Mouse (Mus musculus) midbrain, postnatal 0 days (tissue): ENCODE data around the gene 1700086D15Rik. TPM values are rescaled to one million over a fixed set of nuclear protein-coding genes. Genes with fewer than 3 reads are reported as not detected.

Source experiments
- ATAC-seq: fragments of 200-750 bp; cut with Nextera tagmentation; 2 replicates; pipeline ENCODE4 v1.8.0; 2017; ENCODE audit warnings: moderate number of reproducible peaks, mild to moderate bottlenecking, moderate TSS enrichment, moderate library complexity; ENCODE audit not compliant: low FRiP score
- DNase-seq: peaks from one replicate; pipeline ENCODE4 v3.0.0-alpha.2; 2015; ENCODE audit warnings: low spot score
- H3K27ac ChIP-seq: fragments of 300-500 bp; sonication (generic); 2 replicates; pipeline ENCODE4 v1.5.1; 2014; ENCODE audit warnings: low read depth, mild to moderate bottlenecking, low read length, mixed read lengths
- H3K27me3 ChIP-seq: fragments of 300-500 bp; sonication (generic); 2 replicates; pipeline ENCODE4 v1.6.1; 2014; ENCODE audit warnings: low read length, control low read depth, mixed read lengths; ENCODE audit not compliant: insufficient read depth
- H3K36me3 ChIP-seq: fragments of 300-500 bp; sonication (generic); 2 replicates; pipeline ENCODE4 v1.6.1; 2014; ENCODE audit warnings: low read length, control low read depth, mixed read lengths; ENCODE audit not compliant: insufficient read depth
- H3K4me1 ChIP-seq: fragments of 300-500 bp; sonication (generic); 2 replicates; pipeline ENCODE4 v1.6.1; 2014; ENCODE audit warnings: mild to moderate bottlenecking, control low read depth, antibody characterized with exemption, low read length, mixed read lengths; ENCODE audit not compliant: insufficient read depth
- H3K4me2 ChIP-seq: fragments of 300-500 bp; sonication (generic); 2 replicates; pipeline ENCODE4 v1.6.1; 2014; ENCODE audit warnings: low read depth, mild to moderate bottlenecking, low read length, mixed read lengths; ENCODE audit not compliant: poor library complexity, severe bottlenecking
- H3K4me3 ChIP-seq: fragments of 300-500 bp; sonication (generic); 2 replicates; pipeline ENCODE4 v1.5.1; 2014; ENCODE audit warnings: low read depth, mild to moderate bottlenecking, low read length, moderate library complexity
- H3K9ac ChIP-seq: fragments of 300-500 bp; sonication (generic); replicated peaks from 2 replicates; pipeline ENCODE4 v1.6.1; 2014; ENCODE audit warnings: mild to moderate bottlenecking, low read length, moderate library complexity, mixed read lengths; ENCODE audit not compliant: poor library complexity, severe bottlenecking
- H3K9me3 ChIP-seq: fragments of 300-500 bp; sonication (generic); 2 replicates; pipeline ENCODE4 v1.6.1; 2016; ENCODE audit warnings: low read length, control low read depth
- CTCF ChIP-seq: IDR thresholded peaks from 2 replicates; pipeline ENCODE4 v1.5.1; 2016; ENCODE audit warnings: antibody characterized with exemption, mild to moderate bottlenecking
- WGBS: fragments of 180-500 bp; shearing (Covaris S2); extraction: QIAGEN DNeasy Blood & Tissue Kit; methylation state at CpG from one replicate; pipeline ENCODE4 v1.1.7; 2014; 5-methylcytosine and 5-hydroxymethylcytosine counted together
- polyA plus RNA-seq: library from polyadenylated mRNA; unstranded; fragments of >200 nt; fragmentation: Nextera tagmentation; extraction: Ambion mirVana; gene quantifications from 2 replicates; pipeline ENCODE4 v1.2.1, GENCODE M21; 2015
- total RNA-seq: library from RNA; depleted of rRNA; stranded (reverse); fragments of >200 nt; gene quantifications from 2 replicates; pipeline ENCODE4 v1.2.3, GENCODE M21; 2014

The 1700086D15Rik gene
- total and polyA plus RNA-seq, 2 experiments from 2014 or later: 0.52 TPM; not detected in 1

DNA sequence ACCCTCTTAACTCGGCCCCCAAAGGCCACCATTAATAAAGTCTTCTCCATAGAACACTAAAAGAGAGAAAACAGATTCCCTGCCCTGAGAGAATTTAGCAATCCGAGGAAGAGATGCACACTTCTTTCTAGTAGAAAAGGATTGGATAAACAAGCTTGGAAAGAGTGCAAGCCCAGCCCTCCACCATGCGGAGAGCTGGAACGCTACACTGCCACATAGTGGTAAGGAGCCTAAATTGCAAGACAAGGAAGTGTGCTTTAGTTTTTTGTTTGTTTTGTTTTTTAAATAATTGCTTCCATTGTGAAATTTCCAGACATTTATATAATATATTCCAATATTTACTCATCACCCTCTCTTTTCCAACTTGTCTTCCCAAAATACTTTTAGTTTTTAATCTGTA lies 30.6 kb downstream of the 1700086D15Rik start:
- H3K4me1 ChIP-seq: peaks cover 17% of the 10 kb centered on the region; the same call in 1 of the 2 replicates
- no peak overlapping the region for H3K4me3 ChIP-seq
- no peak overlapping the region for H3K9ac ChIP-seq
- H3K27ac ChIP-seq: no peak overlapping the region
- H3K4me2 ChIP-seq: no peak overlapping the region
- 89% methylated on average over 4 of the region's 4 CpGs for WGBS
- H3K27me3 ChIP-seq: no peaks in the 10 kb centered on the region
- no peak for DNase-seq
- H3K9me3 ChIP-seq: no peaks in the 10 kb centered on the region
- H3K36me3 ChIP-seq: no peaks in the 10 kb centered on the region
- no peak for ATAC-seq
- peak; percentile 51 for TF ChIP-seq CTCF

DNA sequence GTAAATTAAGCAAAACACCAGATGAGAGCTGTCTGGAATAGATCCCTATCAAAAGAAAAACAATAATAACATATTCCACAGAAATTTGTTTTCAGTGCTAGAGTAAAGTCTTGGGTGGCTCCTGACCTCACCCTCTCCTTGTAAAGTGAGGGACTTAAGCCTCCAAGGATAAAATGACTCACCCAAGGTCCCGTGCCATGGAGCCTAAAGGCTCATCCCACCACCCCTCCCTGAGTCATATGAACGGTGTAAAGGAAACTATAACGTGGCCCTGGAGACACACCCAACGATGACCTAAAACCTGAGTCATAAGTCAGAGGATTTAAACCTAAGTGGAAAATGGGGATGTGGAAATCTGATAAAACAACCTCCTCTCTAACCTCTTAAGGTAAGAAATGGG lies 31.0 kb downstream of the 1700086D15Rik start:
- 82% methylated on average over 4 of the region's 4 CpGs for WGBS
- H3K9me3 ChIP-seq: no peaks in the 10 kb centered on the region
- no peak overlapping the region for H3K9ac ChIP-seq
- H3K4me1 ChIP-seq: peaks cover 17% of the 10 kb centered on the region; the same call in 1 of the 2 replicates
- ATAC-seq (no peak), DNase-seq (no peak)
- no peak overlapping the region for H3K4me2 ChIP-seq
- no peak for TF ChIP-seq CTCF
- H3K36me3 ChIP-seq: no peaks in the 10 kb centered on the region
- H3K27ac ChIP-seq: no peak overlapping the region
- no peaks in the 10 kb centered on the region for H3K27me3 ChIP-seq
- no peak overlapping the region for H3K4me3 ChIP-seq

GRCm38 (mm10) chr11:65126566-65126965 lies 33.1 kb downstream of the 1700086D15Rik start:
- ATAC-seq (no peak), DNase-seq (no peak)
- Histone ChIP-seq H3K4me2 (no peak overlapping the region), H3K36me3 (no peaks in the 10 kb centered on the region), H3K9ac (0 out of 2 replicates have a peak overlapping the region, but pooled peaks have one; percentile 36), H3K4me3 (no peak overlapping the region), H3K27ac (peak overlapping the region; percentile 47; the same call in 1 of the 2 replicates), H3K27me3 (no peaks in the 10 kb centered on the region), H3K9me3 (no peaks in the 10 kb centered on the region), H3K4me1 (peaks cover 17% of the 10 kb centered on the region; the same call in 1 of the 2 replicates)
- no peak for TF ChIP-seq CTCF
- 49% methylated on average over 9 of the region's 9 CpGs for WGBS

DNA sequence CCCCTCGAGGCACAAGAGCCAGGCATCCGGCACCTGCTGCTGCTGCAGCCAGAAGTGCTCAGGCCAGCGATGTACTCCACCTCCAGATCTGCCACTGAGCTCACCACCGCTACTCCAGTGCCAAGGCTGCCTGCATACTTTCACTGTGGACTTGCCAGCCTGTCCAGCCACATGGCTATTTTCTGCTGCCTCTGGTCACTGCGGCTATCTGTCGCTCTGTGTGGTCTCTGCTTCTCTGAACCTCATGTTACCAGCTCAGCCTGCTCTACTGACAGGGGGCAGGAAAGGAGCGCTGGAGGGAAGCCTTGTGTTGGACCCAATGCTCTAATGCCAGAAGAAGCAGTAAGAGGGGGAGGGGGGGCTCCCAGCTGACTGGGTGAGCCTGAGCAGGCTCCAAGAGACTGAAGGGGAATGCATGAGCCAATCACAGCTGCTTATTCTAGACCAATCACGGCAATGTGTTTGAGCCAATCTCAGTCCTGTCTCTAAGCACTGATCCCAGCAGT lies 34.7 kb downstream of the 1700086D15Rik start:
- H3K4me3 ChIP-seq: no peak overlapping the region
- no peaks in the 10 kb centered on the region for H3K36me3 ChIP-seq
- no peak overlapping the region for H3K9ac ChIP-seq
- H3K27ac ChIP-seq: peak overlapping the region; percentile 38; the same call in 1 of the 2 replicates
- H3K4me1 ChIP-seq: peaks cover 17% of the 10 kb centered on the region; the same call in 1 of the 2 replicates
- H3K9me3 ChIP-seq: no peaks in the 10 kb centered on the region
- WGBS: 45% methylated on average over 8 of the region's 8 CpGs
- H3K27me3 ChIP-seq: no peaks in the 10 kb centered on the region
- peak; percentile 32 for TF ChIP-seq CTCF
- ATAC-seq (peak; percentile 92), DNase-seq (peak; percentile 91)
- H3K4me2 ChIP-seq: no peak overlapping the region

- peaks cover 8% of the 10 kb centered on the region; the same call in 1 of the 2 replicates for H3K4me1 ChIP-seq
- H3K27ac ChIP-seq: no peak overlapping the region
- no peak for DNase-seq
- no peak overlapping the region for H3K4me2 ChIP-seq
- 64% methylated on average over 4 of the region's 4 CpGs for WGBS
- no peaks in the 10 kb centered on the region for H3K9me3 ChIP-seq
- no peak for ATAC-seq
- H3K4me3 ChIP-seq: no peak overlapping the region
- no peak overlapping the region for H3K9ac ChIP-seq
- H3K27me3 ChIP-seq: no peaks in the 10 kb centered on the region
- TF ChIP-seq CTCF: no peak
- no peaks in the 10 kb centered on the region for H3K36me3 ChIP-seq
These were observed 39.4 kb downstream of the 1700086D15Rik start for GRCm38 (mm10) chr11:65120276-65120675.

GRCm38 (mm10) chr11:65115811-65116210 lies 43.9 kb downstream of the 1700086D15Rik start:
- Histone ChIP-seq H3K9me3 (no peaks in the 10 kb centered on the region), H3K4me1 (no peaks in the 10 kb centered on the region), H3K4me3 (no peak overlapping the region), H3K36me3 (no peaks in the 10 kb centered on the region), H3K27ac (no peak overlapping the region), H3K9ac (no peak overlapping the region), H3K4me2 (no peak overlapping the region), H3K27me3 (no peaks in the 10 kb centered on the region)
- 83% methylated on average over 6 of the region's 6 CpGs for WGBS
- ATAC-seq (no peak), DNase-seq (no peak)
- no peak for TF ChIP-seq CTCF
